Mouse (Mus musculus) lung, postnatal 0 days (tissue): ENCODE measurements at regions not wholly inside any gene's neighbourhood (a gene's known extent, or its start where the extent isn't known, plus 50 kb on each side); places are given as distances from the start of the nearest gene placed in this dataset.

ENCODE experiments used
- ATAC-seq: fragments of 200-750 bp; cut with Nextera tagmentation; 2 replicates; pipeline ENCODE4 v1.8.0; 2017; ENCODE audit warnings: moderate library complexity
- DNase-seq: peaks from one replicate; pipeline ENCODE4 v3.0.0-alpha.2; 2016; ENCODE audit warnings: low spot score
- H3K27ac ChIP-seq: fragments of 300-500 bp; sonication (generic); 2 replicates; pipeline ENCODE4 v1.5.1; 2014; ENCODE audit warnings: antibody characterized with exemption, mild to moderate bottlenecking, low read length, mixed read lengths
- H3K27me3 ChIP-seq: fragments of 300-500 bp; sonication (generic); replicated peaks from 2 replicates; pipeline ENCODE4 v1.6.1; 2014; ENCODE audit warnings: low read length, mixed read lengths; ENCODE audit not compliant: insufficient read depth
- H3K36me3 ChIP-seq: fragments of 300-500 bp; sonication (generic); 2 replicates; pipeline ENCODE4 v1.6.1; 2014; ENCODE audit warnings: low read length, mixed read lengths; ENCODE audit not compliant: insufficient read depth
- H3K4me1 ChIP-seq: fragments of 300-500 bp; sonication (generic); 2 replicates; pipeline ENCODE4 v1.6.1; 2014; ENCODE audit warnings: antibody characterized with exemption, low read depth, low read length, mixed read lengths; ENCODE audit not compliant: insufficient read depth
- H3K4me2 ChIP-seq: fragments of 300-500 bp; sonication (generic); replicated peaks from 2 replicates; pipeline ENCODE4 v1.6.1; 2014; ENCODE audit warnings: low read depth, mild to moderate bottlenecking, low read length, moderate library complexity, mixed read lengths
- H3K4me3 ChIP-seq: fragments of 300-500 bp; sonication (generic); 2 replicates; pipeline ENCODE4 v1.5.1; 2014; ENCODE audit warnings: low read depth, low read length
- H3K9ac ChIP-seq: fragments of 300-500 bp; sonication (generic); replicated peaks from 2 replicates; pipeline ENCODE4 v1.6.1; 2014; ENCODE audit warnings: low read depth, mild to moderate bottlenecking
- H3K9me3 ChIP-seq: fragments of 300-500 bp; sonication (generic); 2 replicates; pipeline ENCODE4 v1.6.1; 2016; ENCODE audit warnings: low read length, mixed read lengths
- CTCF ChIP-seq: IDR thresholded peaks from 2 replicates; pipeline ENCODE4 v1.5.1; 2016; ENCODE audit warnings: antibody characterized with exemption, mild to moderate bottlenecking
- EP300 ChIP-seq: IDR thresholded peaks from 2 replicates; pipeline ENCODE4 v1.6.1; 2016; ENCODE audit warnings: antibody characterized with exemption, mild to moderate bottlenecking, control low read depth
- WGBS: fragments of 180-500 bp; shearing (Covaris S2); extraction: QIAGEN DNeasy Blood & Tissue Kit; methylation state at CpG from one replicate; pipeline ENCODE4 v1.1.7; 2014; 5-methylcytosine and 5-hydroxymethylcytosine counted together

DNA sequence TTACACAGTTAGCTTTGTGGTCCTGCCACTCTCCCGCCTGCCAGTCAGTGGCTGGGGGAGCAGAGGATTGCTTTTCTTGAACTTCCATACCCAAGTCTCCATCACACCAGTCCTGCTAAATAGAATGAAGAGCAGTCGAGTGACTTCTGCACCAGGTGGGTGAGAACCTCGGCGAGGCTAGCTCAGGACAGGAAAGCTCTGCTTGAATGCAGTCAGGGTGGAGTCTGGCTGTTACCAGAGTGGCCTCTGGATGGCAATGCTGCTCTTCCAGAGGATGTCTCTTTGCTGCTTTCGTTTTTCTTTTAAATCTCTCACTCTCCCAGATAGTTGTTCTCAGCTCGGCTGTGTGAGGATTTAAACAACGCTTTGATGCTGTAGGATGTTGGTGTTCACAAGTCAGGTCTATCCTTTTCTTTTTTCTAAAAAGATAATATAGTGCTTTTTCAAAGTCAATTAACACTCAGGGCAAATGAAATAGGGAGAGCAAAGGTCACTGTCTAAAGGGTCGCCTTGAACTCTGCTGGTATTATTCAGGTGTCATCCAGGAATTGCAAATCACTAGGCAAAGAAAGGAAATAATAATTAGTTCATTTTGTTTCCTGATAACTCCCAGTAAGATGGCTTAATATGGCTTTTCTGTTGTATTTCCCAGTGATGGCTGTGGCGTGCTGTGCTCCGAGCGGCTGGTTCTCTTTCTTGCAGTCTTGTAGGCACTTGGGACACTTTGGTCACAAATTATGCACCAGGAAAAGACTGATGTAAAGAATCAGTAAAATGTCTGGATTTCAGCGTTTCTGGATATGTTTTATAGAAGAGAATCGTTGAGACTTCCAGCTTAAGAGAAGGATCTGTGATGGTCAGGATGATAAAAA lies 368.8 kb downstream of the D3Ertd751e start:
- H3K27ac ChIP-seq, result no peak overlapping the region
- H3K27me3 ChIP-seq, result no peaks in the 10 kb centered on the region
- peak; percentile 77 for TF ChIP-seq CTCF
- no peak for TF ChIP-seq EP300
- 0 out of 2 replicates have a peak overlapping the region, but pooled peaks have one; percentile 23 for H3K9ac ChIP-seq
- no peak overlapping the region for H3K4me3 ChIP-seq
- H3K9me3 ChIP-seq, result no peaks in the 10 kb centered on the region
- WGBS, result 43% methylated on average over 13 of the region's 13 CpGs
- peak; percentile 49 for DNase-seq
- H3K36me3 ChIP-seq, result no peaks in the 10 kb centered on the region
- H3K4me1 ChIP-seq, result no peaks in the 10 kb centered on the region
- peak; percentile 49; the same call in 1 of the 2 replicates for ATAC-seq
- peak overlapping the region; percentile 20; the same call in 1 of the 2 replicates for H3K4me2 ChIP-seq

DNA sequence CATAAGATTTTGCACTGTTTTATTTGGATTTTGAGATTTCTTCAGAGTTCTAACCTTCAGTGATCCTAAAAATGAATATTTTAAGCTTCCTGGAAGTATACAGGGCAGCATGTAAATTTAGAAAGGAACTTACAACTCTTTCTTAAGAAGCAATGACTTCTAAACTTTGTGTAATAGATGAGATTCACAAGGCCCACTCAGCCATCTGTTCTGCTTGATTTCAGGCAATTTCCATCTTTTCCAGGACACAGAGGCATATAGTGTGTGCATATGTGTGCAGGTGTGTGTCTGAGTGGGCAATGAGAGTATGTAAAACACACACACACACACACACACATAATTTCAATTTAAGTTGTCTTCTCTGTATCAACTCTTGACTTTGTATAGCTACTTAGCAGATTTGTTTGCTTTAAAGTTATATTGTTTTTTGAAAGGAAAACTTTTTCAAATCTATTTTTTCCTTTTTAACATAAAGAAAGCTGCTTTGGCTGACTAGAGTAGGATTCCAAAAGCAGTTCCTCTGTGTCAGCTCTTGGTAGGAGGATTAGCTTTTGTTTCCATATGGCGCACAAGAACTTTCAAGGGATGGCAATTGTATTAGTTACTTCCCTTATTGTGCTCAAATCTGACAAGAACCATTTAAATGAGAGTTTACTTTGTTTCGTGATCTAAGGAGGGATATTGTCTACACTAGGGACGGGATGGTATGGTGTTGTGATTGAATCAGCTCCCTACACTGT lies 387.6 kb downstream of the D3Ertd751e start:
- Histone ChIP-seq H3K4me3 (no peak overlapping the region), H3K9ac (no peak overlapping the region), H3K27me3 (no peaks in the 10 kb centered on the region), H3K36me3 (no peaks in the 10 kb centered on the region), H3K9me3 (no peaks in the 10 kb centered on the region), H3K4me2 (no peak overlapping the region), H3K27ac (no peak overlapping the region), H3K4me1 (no peaks in the 10 kb centered on the region)
- 72% methylated on average over 3 of the region's 3 CpGs for WGBS
- ATAC-seq (no peak), DNase-seq (no peak)
- no peak for TF ChIP-seq CTCF
- TF ChIP-seq EP300, result no peak

DNA sequence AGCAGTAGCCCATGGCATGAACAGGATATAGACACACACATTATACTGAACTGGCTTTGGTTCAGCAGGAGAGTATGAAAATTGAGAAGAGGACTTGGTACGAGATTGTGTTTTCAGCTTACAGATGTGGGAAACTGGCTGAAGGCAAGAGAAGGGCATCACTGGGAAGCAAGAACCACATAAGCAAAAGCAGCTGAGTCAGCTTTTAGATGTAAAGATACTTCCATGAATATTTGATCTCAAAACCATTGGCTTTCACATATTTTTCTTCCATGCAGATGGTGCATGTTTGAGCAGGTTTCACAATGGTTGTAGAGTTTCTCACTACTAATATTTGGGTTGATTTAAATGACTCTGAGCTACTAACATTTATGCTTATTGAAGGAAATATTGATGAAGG lies 389.9 kb downstream of the D3Ertd751e start:
- Histone ChIP-seq H3K36me3 (no peaks in the 10 kb centered on the region), H3K27ac (no peak overlapping the region), H3K9me3 (no peaks in the 10 kb centered on the region), H3K4me2 (no peak overlapping the region), H3K9ac (no peak overlapping the region), H3K27me3 (no peaks in the 10 kb centered on the region), H3K4me1 (no peaks in the 10 kb centered on the region), H3K4me3 (no peak overlapping the region)
- DNase-seq, result no peak
- 81% methylated on average over 1 of the region's 1 CpGs for WGBS
- TF ChIP-seq EP300 (no peak), CTCF (no peak)
- ATAC-seq, result no peak

DNA sequence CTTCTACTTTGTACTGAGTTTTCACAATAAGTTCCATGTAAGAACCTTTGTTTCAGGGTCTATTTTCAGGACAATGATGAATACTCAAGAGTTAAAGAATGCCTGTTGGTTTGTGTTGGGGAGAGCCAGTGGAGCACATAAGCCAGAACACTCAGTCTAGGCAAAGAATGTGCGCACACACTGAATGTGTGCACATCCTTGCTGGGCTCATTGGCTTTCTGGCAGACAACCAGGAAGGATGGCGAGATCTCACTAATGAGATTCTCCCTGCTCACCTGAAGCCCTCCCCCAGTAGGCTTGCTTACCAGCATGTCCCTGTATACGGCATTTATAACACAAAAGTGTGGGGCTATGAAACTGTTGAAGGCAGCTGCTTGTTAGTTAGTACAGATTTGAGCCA lies 411.0 kb downstream of the D3Ertd751e start:
- Histone ChIP-seq H3K4me2 (no peak overlapping the region), H3K36me3 (no peaks in the 10 kb centered on the region), H3K9me3 (no peaks in the 10 kb centered on the region), H3K9ac (no peak overlapping the region), H3K4me1 (no peaks in the 10 kb centered on the region), H3K4me3 (no peak overlapping the region), H3K27me3 (no peaks in the 10 kb centered on the region), H3K27ac (no peak overlapping the region)
- ATAC-seq, result no peak
- TF ChIP-seq CTCF (no peak), EP300 (no peak)
- DNase-seq, result no peak
- WGBS, result 75% methylated on average over 3 of the region's 3 CpGs

- H3K9ac ChIP-seq, result no peak overlapping the region
- ATAC-seq, result no peak
- TF ChIP-seq CTCF (no peak), EP300 (no peak)
- H3K27ac ChIP-seq, result no peak overlapping the region
- no peaks in the 10 kb centered on the region for H3K9me3 ChIP-seq
- 51% methylated on average over 4 of the region's 4 CpGs for WGBS
- no peaks in the 10 kb centered on the region for H3K36me3 ChIP-seq
- H3K27me3 ChIP-seq, result no peaks in the 10 kb centered on the region
- no peak overlapping the region for H3K4me2 ChIP-seq
- no peak overlapping the region for H3K4me3 ChIP-seq
- DNase-seq, result no peak
- H3K4me1 ChIP-seq, result no peaks in the 10 kb centered on the region
Measured at GRCm38 (mm10) chr3:42154909-42155308, 412.5 kb downstream of the D3Ertd751e start.

- no peaks in the 10 kb centered on the region for H3K4me1 ChIP-seq
- no peaks in the 10 kb centered on the region for H3K9me3 ChIP-seq
- no peaks in the 10 kb centered on the region for H3K36me3 ChIP-seq
- H3K4me2 ChIP-seq, result no peak overlapping the region
- ATAC-seq, result no peak
- H3K27ac ChIP-seq, result no peak overlapping the region
- no peak overlapping the region for H3K9ac ChIP-seq
- TF ChIP-seq CTCF, result no peak
- TF ChIP-seq EP300, result no peak
- DNase-seq, result no peak
- 67% methylated on average over 3 of the region's 3 CpGs for WGBS
- H3K4me3 ChIP-seq, result no peak overlapping the region
- no peaks in the 10 kb centered on the region for H3K27me3 ChIP-seq
Measured at GRCm38 (mm10) chr3:42163666-42164065, 421.3 kb downstream of the D3Ertd751e start.
